Comparison of ENCODE assay signal across 18 mouse cellular contexts in the genomic region with DNA sequence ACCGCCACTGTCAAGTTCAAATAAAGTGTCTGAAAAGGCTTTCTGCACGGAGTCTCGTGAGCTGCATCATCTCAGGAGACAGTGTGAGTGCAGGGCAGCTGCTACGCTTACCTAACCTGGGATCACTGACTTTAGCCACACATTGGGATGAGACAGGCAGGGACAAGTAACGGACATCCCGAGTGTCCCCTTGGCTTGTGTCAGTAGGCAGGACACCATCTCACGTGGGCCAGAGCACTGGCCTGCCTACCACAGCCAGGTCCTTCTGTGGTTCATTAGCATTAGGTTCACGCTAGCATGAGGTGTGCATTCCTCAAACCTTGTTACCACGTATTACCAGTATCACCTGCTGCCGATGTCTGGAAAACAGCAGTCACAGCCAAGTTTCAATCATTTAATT. TPM values are rescaled to one million over a fixed set of nuclear protein-coding genes. Genes with fewer than 3 reads are reported as not detected.
DNase-seq lines count a peak whose midpoint lies in the region; ATAC-seq and TF ChIP-seq lines count a peak whose summit lies in the region.
"Had no signal": no experiment of that assay in that cellular context is flagged by ENCODE, and none has a peak within 500 bp of the region (broad histone marks: within the 10 kb centered on the region; RNA-seq: fewer than 3 reads in every experiment).

No protein-coding gene starts in this region.

- H3K27ac ChIP-seq in midbrain, embryonic 16.5 days (ENCODE audit: low read length) = no peak overlapping the region
- no peak overlapping the region for H3K27ac ChIP-seq in midbrain, embryonic 10.5 days (replicated peaks)
- peak overlapping the region; percentile 74 for H3K27ac ChIP-seq in embryonic facial prominence, embryonic 14.5 days (replicated peaks; ENCODE audit: low read depth, low read length)
- H3K27ac ChIP-seq in limb, embryonic 14.5 days (replicated peaks; ENCODE audit: low read depth, low read length) = peak overlapping the region; percentile 61
- H3K27ac ChIP-seq: forebrain, embryonic 10.5 days; gastrocnemius, adult 2 months; hindbrain, embryonic 10.5 days; hindbrain, embryonic 14.5 days had no signal

- ATAC-seq in midbrain, embryonic 16.5 days = no peak
- ATAC-seq in embryonic facial prominence, embryonic 14.5 days (ENCODE audit: low read depth) = no peak
- no peak for ATAC-seq in limb, embryonic 14.5 days (ENCODE audit: low FRiP score, low read depth)
- ATAC-seq in activated CD4-positive, CD25-positive, alpha-beta regulatory T cell, adult 4 months = no peak
- ATAC-seq: forebrain, embryonic 14.5 days had no signal

- DNase-seq in midbrain, embryonic 10.5 days (ENCODE audit: low spot score) = no peak
- DNase-seq in embryonic facial prominence, embryonic 14.5 days (ENCODE audit: low spot score) = no peak
- DNase-seq in limb, embryonic 14.5 days (ENCODE audit: low spot score) = no peak
- no peak for DNase-seq in neural tube, embryonic 10.5 days (ENCODE audit: extremely low spot score, low spot score)
- DNase-seq: adrenal gland, postnatal 10 days; cerebellum, adult 11-12 months; cerebellum, adult 9-10 months; cerebellum, postnatal 36 days; gastrocnemius, adult 2 months; gastrocnemius, postnatal 25 days had no signal

- H3K27me3 ChIP-seq in midbrain, embryonic 16.5 days (ENCODE audit: control insufficient read depth, insufficient read depth, low read depth, low read length) = no peaks in the 10 kb centered on the region
- peaks cover 37% of the 10 kb centered on the region for H3K27me3 ChIP-seq in midbrain, embryonic 10.5 days (ENCODE audit: low read depth, poor library complexity, severe bottlenecking)
- no peaks in the 10 kb centered on the region for H3K27me3 ChIP-seq in embryonic facial prominence, embryonic 14.5 days (replicated peaks; ENCODE audit: control insufficient read depth, insufficient read depth, low read length)
- no peaks in the 10 kb centered on the region for H3K27me3 ChIP-seq in limb, embryonic 14.5 days (ENCODE audit: control insufficient read depth, insufficient read depth, low read length)

- no peak overlapping the region for H3K4me3 ChIP-seq in midbrain, embryonic 16.5 days (ENCODE audit: low read depth, low read length)
- H3K4me3 ChIP-seq in midbrain, embryonic 10.5 days = no peak overlapping the region
- no peak overlapping the region for H3K4me3 ChIP-seq in embryonic facial prominence, embryonic 14.5 days (ENCODE audit: low read depth, low read length)
- H3K4me3 ChIP-seq in limb, embryonic 14.5 days (replicated peaks; ENCODE audit: low read length) = no peak overlapping the region
- H3K4me3 ChIP-seq: erythroblast, embryonic 14.5 days; forebrain, embryonic 10.5 days; gastrocnemius, adult 2 months; heart, embryonic 12.5 days; hindbrain, embryonic 10.5 days had no signal

- peaks cover 8% of the 10 kb centered on the region; the same call in 1 of the 2 replicates for H3K4me1 ChIP-seq in midbrain, embryonic 16.5 days (ENCODE audit: control insufficient read depth, insufficient read depth, low read length)
- H3K4me1 ChIP-seq in midbrain, embryonic 10.5 days = peaks cover 28% of the 10 kb centered on the region
- peaks cover 27% of the 10 kb centered on the region for H3K4me1 ChIP-seq in embryonic facial prominence, embryonic 14.5 days (ENCODE audit: control insufficient read depth, insufficient read depth, low read length)
- peaks cover 25% of the 10 kb centered on the region for H3K4me1 ChIP-seq in limb, embryonic 14.5 days (ENCODE audit: control insufficient read depth, insufficient read depth, low read length)

- 0 out of 2 replicates have a peak overlapping the region, but pooled peaks have one; percentile 10 for H3K9ac ChIP-seq in midbrain, embryonic 16.5 days (ENCODE audit: low read depth, low read length)
- no peak overlapping the region for H3K9ac ChIP-seq in embryonic facial prominence, embryonic 14.5 days (ENCODE audit: low read depth, low read length)
- H3K9ac ChIP-seq in limb, embryonic 14.5 days (ENCODE audit: low read depth, low read length, severe bottlenecking) = no peak overlapping the region
- H3K9ac ChIP-seq: heart, embryonic 12.5 days; hindbrain, embryonic 14.5 days had no signal

- no peak overlapping the region for H3K4me2 ChIP-seq in midbrain, embryonic 16.5 days (ENCODE audit: low read length)
- H3K4me2 ChIP-seq in embryonic facial prominence, embryonic 14.5 days (ENCODE audit: low read depth, low read length) = no peak overlapping the region
- no peak overlapping the region for H3K4me2 ChIP-seq in limb, embryonic 14.5 days (replicated peaks; ENCODE audit: low read depth, low read length, severe bottlenecking)
- H3K4me2 ChIP-seq: heart, embryonic 12.5 days; hindbrain, embryonic 14.5 days had no signal

- peaks cover 61% of the 10 kb centered on the region for H3K36me3 ChIP-seq in midbrain, embryonic 16.5 days (ENCODE audit: control insufficient read depth, insufficient read depth, low read length)
- peaks cover 99% of the 10 kb centered on the region for H3K36me3 ChIP-seq in midbrain, embryonic 10.5 days
- peaks cover 95% of the 10 kb centered on the region for H3K36me3 ChIP-seq in embryonic facial prominence, embryonic 14.5 days (ENCODE audit: control insufficient read depth, insufficient read depth, low read length)
- peaks cover 95% of the 10 kb centered on the region for H3K36me3 ChIP-seq in limb, embryonic 14.5 days (ENCODE audit: control insufficient read depth, insufficient read depth, low read length)

- H3K9me3 ChIP-seq in midbrain, embryonic 16.5 days (replicated peaks; ENCODE audit: control insufficient read depth, low read length, poor library complexity, severe bottlenecking) = no peaks in the 10 kb centered on the region
- H3K9me3 ChIP-seq in midbrain, embryonic 10.5 days (replicated peaks) = no peaks in the 10 kb centered on the region
- no peaks in the 10 kb centered on the region for H3K9me3 ChIP-seq in embryonic facial prominence, embryonic 14.5 days (ENCODE audit: control insufficient read depth, low read length)
- H3K9me3 ChIP-seq in limb, embryonic 14.5 days (ENCODE audit: control insufficient read depth, low read length) = no peaks in the 10 kb centered on the region
- H3K9me3 ChIP-seq: forebrain, embryonic 10.5 days; heart, embryonic 12.5 days; hindbrain, embryonic 10.5 days had no signal

- 89% methylated on average over 10 of the region's 10 CpGs for WGBS in midbrain, embryonic 16.5 days
- 90% methylated on average over 10 of the region's 10 CpGs for WGBS in midbrain, embryonic 10.5 days
- 62% methylated on average over 10 of the region's 10 CpGs for WGBS in embryonic facial prominence, embryonic 14.5 days
- WGBS in limb, embryonic 14.5 days = 61% methylated on average over 10 of the region's 10 CpGs

- no peak for TF ChIP-seq POLR2A in limb, embryonic 14.5 days (IDR thresholded peaks at IDR 0.05; ENCODE audit: borderline replicate concordance, extremely low read depth, insufficient read depth, insufficient read length)

RNA-seq across cellular contexts. Expression of a gene that starts 29.6 kb away (rescaled TPM):
- 111 and 116 TPM in 2 replicates for polyA plus RNA-seq in midbrain, embryonic 16.5 days (2015; fragmentation: Nextera tagmentation; extraction: Ambion mirVana)
- 107 and 111 TPM in 2 replicates for polyA plus RNA-seq in midbrain, embryonic 10.5 days (2016; fragmentation: Nextera tagmentation; extraction: Ambion mirVana)
- polyA plus RNA-seq in embryonic facial prominence, embryonic 14.5 days (2014; fragmentation: Nextera tagmentation; extraction: Ambion mirVana) = 74.9 and 78.3 TPM in 2 replicates
- 37.7 and 50.3 TPM in 2 replicates for polyA plus RNA-seq in limb, embryonic 14.5 days (2012; rRNA removed)
- polyA plus RNA-seq in limb, embryonic 14.5 days (2014; fragmentation: Nextera tagmentation; extraction: Ambion mirVana) = 78.7 and 79.5 TPM in 2 replicates
- 10 to 100 TPM; 26.3 to 28.5 TPM for polyA plus RNA-seq in activated CD4-positive, CD25-positive, alpha-beta regulatory T cell, adult 4 months (2017; shearing (Covaris generic))

RNA-seq across cellular contexts. Expression of a gene that starts 29.7 kb away (rescaled TPM):
- polyA plus RNA-seq in midbrain, embryonic 16.5 days (2015; fragmentation: Nextera tagmentation; extraction: Ambion mirVana) = 27.0 and 28.0 TPM in 2 replicates
- polyA plus RNA-seq in midbrain, embryonic 10.5 days (2016; fragmentation: Nextera tagmentation; extraction: Ambion mirVana) = 28.2 and 28.8 TPM in 2 replicates
- polyA plus RNA-seq in embryonic facial prominence, embryonic 14.5 days (2014; fragmentation: Nextera tagmentation; extraction: Ambion mirVana) = 12.6 and 15.5 TPM in 2 replicates
- polyA plus RNA-seq in limb, embryonic 14.5 days (2012; rRNA removed) = 59.9 and 67.7 TPM in 2 replicates
- polyA plus RNA-seq in limb, embryonic 14.5 days (2014; fragmentation: Nextera tagmentation; extraction: Ambion mirVana) = 14.9 and 19.9 TPM in 2 replicates
- 10 to 100 TPM; 24.4 to 26.3 TPM for polyA plus RNA-seq in activated CD4-positive, CD25-positive, alpha-beta regulatory T cell, adult 4 months (2017; shearing (Covaris generic))

RNA-seq across cellular contexts. Expression of a gene that starts 42.0 kb away (rescaled TPM):
- polyA plus RNA-seq in midbrain, embryonic 16.5 days (2015; fragmentation: Nextera tagmentation; extraction: Ambion mirVana) = 6.7 and 8.2 TPM in 2 replicates
- 2.7 and 3.7 TPM in 2 replicates for polyA plus RNA-seq in midbrain, embryonic 10.5 days (2016; fragmentation: Nextera tagmentation; extraction: Ambion mirVana)
- polyA plus RNA-seq in embryonic facial prominence, embryonic 14.5 days (2014; fragmentation: Nextera tagmentation; extraction: Ambion mirVana) = 6.1 and 6.2 TPM in 2 replicates
- polyA plus RNA-seq in limb, embryonic 14.5 days (2012; rRNA removed) = 17.1 and 22.5 TPM in 2 replicates
- polyA plus RNA-seq in limb, embryonic 14.5 days (2014; fragmentation: Nextera tagmentation; extraction: Ambion mirVana) = 7.6 and 9.2 TPM in 2 replicates
- polyA plus RNA-seq in activated CD4-positive, CD25-positive, alpha-beta regulatory T cell, adult 4 months (2017; shearing (Covaris generic)) = under 1 TPM; 0.20 TPM

Comparison
In these comparisons a context has a peak if more than half of its experiments do, and no peak if none do; other contexts are left out.
1. H3K27ac ChIP-seq: peak in embryonic facial prominence, embryonic 14.5 days (single experiment) and limb, embryonic 14.5 days (single experiment); none in midbrain, embryonic 16.5 days (single experiment) and midbrain, embryonic 10.5 days (single experiment).